Mouse (Mus musculus): ENCODE measurements around the gene Vmn2r72.

Gene Vmn2r72

GRCm38 (mm10) chr7:85754997-85755396, at the start of gene Vmn2r72:
TSS of gene Vmn2r72 (minus strand) at chr7:85755097.
- no peak for DNase-seq (ENCODE audit: low read depth, low spot score)

All from retina, adult 2 months (tissue).